Mouse (Mus musculus) naive thymus-derived CD4-positive, alpha-beta T cell, adult 2 months (primary cell): ENCODE data around the gene Sec14l1.

Source experiments
- DNase-seq: peaks from one replicate; pipeline ENCODE4 v3.0.0-alpha.2; 2011; ENCODE audit warnings: low read depth

Gene Sec14l1

DNA sequence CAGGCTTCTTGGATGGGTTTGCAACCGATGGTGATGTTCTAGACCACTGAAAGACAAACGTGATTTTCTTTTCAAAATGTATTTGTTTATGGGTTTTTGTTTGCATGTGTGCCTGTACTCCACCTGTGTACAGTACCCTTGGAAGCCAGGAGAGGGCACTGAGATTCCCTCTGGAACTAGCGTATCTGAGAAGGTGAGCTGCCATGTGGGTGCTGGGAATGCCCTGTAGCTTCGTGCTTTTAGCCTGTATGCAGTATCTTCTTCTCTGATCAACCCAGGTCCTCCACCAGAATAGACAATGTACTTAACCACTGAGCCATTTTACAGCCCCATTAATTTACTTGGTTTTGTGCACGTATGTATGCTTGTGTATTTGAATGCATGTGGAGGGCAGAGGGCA is 68.9 kb downstream of the Sec14l1 start:
- DNase-seq, result no peak

DNA sequence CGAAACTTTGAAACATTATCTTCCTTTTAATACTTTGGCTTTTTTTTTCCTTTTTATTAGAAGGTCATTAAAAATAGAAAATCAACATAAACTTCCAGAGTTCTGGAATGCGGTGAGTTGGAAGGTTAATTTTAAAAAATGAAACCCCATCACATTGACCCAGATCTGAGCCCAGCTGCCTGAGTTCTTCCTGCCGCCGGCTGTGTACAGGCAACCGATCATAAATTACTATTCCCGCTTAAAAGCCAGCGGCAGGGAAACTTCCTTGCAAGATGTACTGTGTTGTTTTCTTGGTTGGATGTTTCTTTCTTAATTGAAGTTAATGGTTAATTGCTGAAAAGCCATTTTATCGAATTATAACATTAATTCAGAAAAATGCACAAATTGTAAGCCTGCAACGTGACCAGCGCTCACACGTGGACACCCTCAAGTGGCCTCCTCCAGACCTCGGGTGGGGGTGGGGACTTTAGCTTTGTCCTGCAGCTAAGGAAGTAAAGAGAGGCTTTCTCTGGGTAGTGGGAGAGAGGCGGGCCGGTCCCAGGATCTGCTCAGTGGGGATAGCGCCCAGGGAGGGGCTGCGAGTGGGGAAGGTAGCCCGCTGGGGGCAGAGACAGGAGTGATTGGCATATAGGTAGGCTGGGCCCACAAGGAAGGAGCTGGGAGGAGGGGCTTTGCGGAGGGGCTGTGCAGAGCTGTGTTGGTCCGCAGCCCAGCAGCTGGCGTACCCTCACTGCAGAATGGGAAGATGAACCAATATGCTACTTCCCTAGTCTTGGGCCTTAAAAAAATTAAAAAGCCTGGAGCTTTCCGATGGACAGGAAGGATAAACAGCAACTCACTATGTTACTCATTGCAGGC is 70.3 kb downstream of the Sec14l1 start:
- DNase-seq, result no peak

- DNase-seq, result no peak
These were observed 76.6 kb downstream of the Sec14l1 start for GRCm38 (mm10) chr11:117191524-117191923.

GRCm38 (mm10) chr11:117194475-117194937 is 79.5 kb downstream of the Sec14l1 start:
- no peak for DNase-seq

GRCm38 (mm10) chr11:117195616-117196015 is 80.6 kb downstream of the Sec14l1 start:
- DNase-seq, result no peak

- no peak for DNase-seq
These were observed 81.7 kb downstream of the Sec14l1 start for GRCm38 (mm10) chr11:117196681-117197080.

DNA sequence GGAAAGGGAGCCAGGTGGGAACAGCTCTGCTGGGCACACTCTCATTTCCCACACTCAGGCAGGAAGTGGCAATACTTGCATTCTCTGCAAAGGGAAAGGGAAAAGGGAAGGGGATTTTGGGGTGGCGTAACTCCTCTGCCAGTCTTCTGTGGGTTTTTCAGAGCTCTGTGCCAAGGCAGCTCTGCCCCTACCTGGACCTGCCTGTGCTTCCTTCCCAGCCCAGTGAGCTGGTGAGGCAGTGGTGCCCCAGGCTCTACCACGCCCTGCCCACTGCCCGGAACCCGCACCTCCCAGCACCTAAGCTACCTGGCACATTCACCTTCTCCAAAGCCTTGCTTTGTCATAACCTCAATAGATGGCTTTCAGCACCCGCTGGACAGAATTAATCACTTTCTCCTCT is 83.2 kb downstream of the Sec14l1 start:
- DNase-seq, result no peak

DNA sequence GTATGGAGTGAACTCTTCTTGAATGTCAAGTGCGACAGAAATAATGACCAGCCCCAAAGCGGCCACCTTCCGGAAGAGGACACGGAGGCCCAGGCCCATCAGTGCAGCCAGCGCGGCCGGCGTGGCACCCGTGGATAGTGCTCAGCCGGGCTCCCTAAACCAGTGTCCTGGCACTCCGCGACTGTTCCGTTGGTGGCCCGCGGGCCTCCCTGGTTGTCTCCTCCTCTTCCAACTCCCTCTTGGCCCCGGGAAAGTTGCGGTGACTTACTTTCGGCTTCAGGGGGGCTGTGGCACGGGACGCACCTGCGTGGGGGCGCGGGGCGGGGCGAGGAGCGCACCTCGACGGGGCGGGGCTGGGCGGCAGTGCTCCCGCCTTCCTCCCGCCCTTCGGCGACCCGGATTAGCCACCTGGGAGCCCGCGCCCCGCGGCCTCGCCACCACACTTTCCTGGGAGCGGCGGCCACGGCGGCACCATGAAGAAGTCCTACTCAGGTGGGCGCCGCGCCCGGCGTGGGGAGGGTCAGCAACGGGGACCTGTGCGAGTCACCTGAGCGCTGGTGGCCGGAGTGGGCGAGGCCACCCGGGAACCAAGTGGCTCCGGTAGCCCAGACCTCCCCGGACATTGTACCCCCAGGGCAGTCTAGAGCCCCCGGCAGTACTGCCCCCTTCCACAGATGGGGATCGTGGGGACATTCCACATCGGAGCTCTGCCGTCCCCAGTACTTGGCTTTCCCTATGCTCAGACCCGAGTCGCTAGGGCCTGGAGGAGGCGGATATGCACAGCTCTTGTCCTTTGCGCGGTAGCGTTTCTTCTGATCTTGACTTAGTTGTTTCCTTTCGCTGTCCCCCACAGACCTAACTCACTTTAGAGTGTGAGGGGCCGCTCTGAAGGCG is 84.6 kb downstream of the Sec14l1 start, which contains the start of gene Sept9:
Sept9 (plus strand) TSS at position 380 of the 894 bp plus-strand sequence.
- DNase-seq, result peak; percentile 49

GRCm38 (mm10) chr11:117201846-117202245 is 86.9 kb downstream of the Sec14l1 start:
- DNase-seq, result no peak

DNA sequence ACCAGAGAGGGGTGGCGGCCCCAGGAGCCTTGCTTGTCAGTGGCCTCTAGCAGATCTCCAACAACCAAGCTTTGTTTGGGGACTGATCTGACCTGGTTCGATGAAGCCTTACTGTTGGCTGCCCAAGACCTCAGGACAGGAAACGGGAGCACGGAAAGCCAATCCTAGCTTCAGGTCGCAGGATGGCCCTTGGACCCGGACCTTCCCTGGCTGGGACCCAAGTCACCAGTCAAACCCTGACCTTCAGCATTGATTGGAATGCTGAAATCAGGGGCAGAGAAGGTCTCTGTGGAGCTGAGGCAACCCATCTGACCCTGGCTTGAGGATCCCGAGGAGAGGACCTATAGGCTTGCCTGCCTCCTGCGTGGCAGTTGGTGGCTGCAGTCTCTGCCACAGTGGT is 89.6 kb downstream of the Sec14l1 start:
- no peak for DNase-seq

GRCm38 (mm10) chr11:117205042-117205441 is 90.1 kb downstream of the Sec14l1 start:
- no peak for DNase-seq

DNA sequence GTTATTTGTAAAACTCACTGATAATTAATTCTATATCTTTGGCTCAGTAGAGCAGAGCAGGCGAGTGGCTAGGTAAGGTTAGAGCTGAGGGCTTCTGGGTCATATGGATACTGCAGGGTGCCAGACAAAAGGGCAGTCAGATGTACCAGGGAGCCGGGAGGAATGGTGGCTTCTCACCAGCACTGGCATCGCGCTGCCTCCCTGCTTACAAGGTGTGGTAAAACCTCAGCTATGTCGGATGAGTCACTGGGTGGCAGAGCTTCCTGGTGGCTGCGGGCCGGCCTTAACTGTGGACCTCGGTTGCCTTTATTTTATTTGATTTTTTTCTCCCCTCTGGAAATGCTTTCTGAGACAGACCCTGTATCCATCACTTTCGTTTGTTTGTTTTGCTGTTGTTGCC is 90.5 kb downstream of the Sec14l1 start:
- no peak for DNase-seq

GRCm38 (mm10) chr11:117207436-117207835 is 92.5 kb downstream of the Sec14l1 start:
- no peak for DNase-seq

GRCm38 (mm10) chr11:117208151-117208673 is 93.2 kb downstream of the Sec14l1 start:
- DNase-seq, result no peak
